Mouse (Mus musculus) splenic B cell, adult 2 months (primary cell): ENCODE measurements around the gene Rnf19b.
A peak's percentile ranks its signal among the peaks of the same experiment; 100 is the strongest.

Experiments used
- DNase-seq: peaks from one replicate; pipeline ENCODE4 v3.0.0-alpha.2; 2011; ENCODE audit warnings: low read depth, low spot score
- H3K27me3 ChIP-seq: 2 replicates; pipeline ENCODE4 v1.6.1; 2012; ENCODE audit warnings: mild to moderate bottlenecking, low read length, moderate library complexity, mixed read lengths; ENCODE audit not compliant: control insufficient read depth, poor library complexity, insufficient read depth, severe bottlenecking
- H3K36me3 ChIP-seq: 2 replicates; pipeline ENCODE4 v1.6.1; 2012; ENCODE audit warnings: mild to moderate bottlenecking, low read length, moderate library complexity, mixed read lengths; ENCODE audit not compliant: control insufficient read depth, poor library complexity, insufficient read depth, severe bottlenecking

Gene Rnf19b

GRCm38 (mm10) chr4:129113083-129113988 lies 55.3 kb downstream of the Rnf19b start:
- DNase-seq, result peak; percentile 60
- H3K36me3 ChIP-seq, result no peaks in the 10 kb centered on the region
- no peaks in the 10 kb centered on the region for H3K27me3 ChIP-seq

- Histone ChIP-seq H3K27me3 (no peaks in the 10 kb centered on the region), H3K36me3 (no peaks in the 10 kb centered on the region)
- no peak for DNase-seq
Observed at GRCm38 (mm10) chr4:129116703-129117102, 58.6 kb downstream of the Rnf19b start.

- no peaks in the 10 kb centered on the region for H3K27me3 ChIP-seq
- DNase-seq, result no peak
Observed at GRCm38 (mm10) chr4:129117720-129118510, 59.8 kb downstream of the Rnf19b start.

GRCm38 (mm10) chr4:129119708-129120107 lies 61.6 kb downstream of the Rnf19b start:
- Histone ChIP-seq H3K36me3 (no peaks in the 10 kb centered on the region), H3K27me3 (no peaks in the 10 kb centered on the region)
- DNase-seq, result no peak

More at GRCm38 (mm10) chr4:129117720-129118510, 59.8 kb downstream of the Rnf19b start:
- no peaks in the 10 kb centered on the region for H3K36me3 ChIP-seq

- H3K27me3 ChIP-seq, result no peaks in the 10 kb centered on the region; the same call in 1 of the 2 replicates
- no peaks in the 10 kb centered on the region for H3K36me3 ChIP-seq
- DNase-seq, result peak; percentile 73
Observed at GRCm38 (mm10) chr4:129120520-129121445, 62.7 kb downstream of the Rnf19b start.

- Histone ChIP-seq H3K27me3 (no peaks in the 10 kb centered on the region; the same call in 1 of the 2 replicates), H3K36me3 (no peaks in the 10 kb centered on the region)
- DNase-seq, result no peak
Observed at GRCm38 (mm10) chr4:129121569-129122086, 63.6 kb downstream of the Rnf19b start, which contains the start of gene Hpca. TSS of gene Hpca (minus strand) at chr4:129122036.

GRCm38 (mm10) chr4:129122107-129122506 lies 64.0 kb downstream of the Rnf19b start:
- Histone ChIP-seq H3K36me3 (no peaks in the 10 kb centered on the region), H3K27me3 (no peaks in the 10 kb centered on the region; the same call in 1 of the 2 replicates)
- DNase-seq, result no peak

GRCm38 (mm10) chr4:129122719-129123118 lies 64.6 kb downstream of the Rnf19b start:
- no peaks in the 10 kb centered on the region; the same call in 1 of the 2 replicates for H3K27me3 ChIP-seq
- H3K36me3 ChIP-seq, result no peaks in the 10 kb centered on the region
- DNase-seq, result no peak

GRCm38 (mm10) chr4:129124652-129125146 lies 66.6 kb downstream of the Rnf19b start:
- H3K27me3 ChIP-seq, result no peaks in the 10 kb centered on the region; the same call in none of the 2 replicates
- no peaks in the 10 kb centered on the region for H3K36me3 ChIP-seq
- no peak for DNase-seq

- no peak for DNase-seq
- no peaks in the 10 kb centered on the region for H3K36me3 ChIP-seq
- H3K27me3 ChIP-seq, result no peaks in the 10 kb centered on the region; the same call in none of the 2 replicates
Observed at GRCm38 (mm10) chr4:129125736-129126451, 67.8 kb downstream of the Rnf19b start.

- no peak for DNase-seq
- H3K27me3 ChIP-seq, result no peaks in the 10 kb centered on the region; the same call in none of the 2 replicates
- H3K36me3 ChIP-seq, result no peaks in the 10 kb centered on the region
Observed at GRCm38 (mm10) chr4:129128582-129129338, 70.7 kb downstream of the Rnf19b start.

GRCm38 (mm10) chr4:129129387-129129786 lies 71.3 kb downstream of the Rnf19b start:
- no peak for DNase-seq

More at GRCm38 (mm10) chr4:129129387-129129786, 71.3 kb downstream of the Rnf19b start:
- no peaks in the 10 kb centered on the region; the same call in none of the 2 replicates for H3K27me3 ChIP-seq
- no peaks in the 10 kb centered on the region for H3K36me3 ChIP-seq
